Mouse (Mus musculus) central nervous system, embryonic 14 days (tissue): ENCODE data around the gene Zswim3. TPM values are rescaled to one million over a fixed set of nuclear protein-coding genes. Genes with fewer than 3 reads are reported as not detected.

Experiments
- polyA plus RNA-seq: library from polyadenylated mRNA; depleted of rRNA; stranded (reverse); fragments of >200 nt; gene quantifications from 2 replicates; pipeline ENCODE4 v1.2.3, GENCODE M21; 2012; rRNA removed

The Zswim3 gene
- polyA plus RNA-seq, result 8.6 and 9.6 TPM in 2 replicates

DNA sequence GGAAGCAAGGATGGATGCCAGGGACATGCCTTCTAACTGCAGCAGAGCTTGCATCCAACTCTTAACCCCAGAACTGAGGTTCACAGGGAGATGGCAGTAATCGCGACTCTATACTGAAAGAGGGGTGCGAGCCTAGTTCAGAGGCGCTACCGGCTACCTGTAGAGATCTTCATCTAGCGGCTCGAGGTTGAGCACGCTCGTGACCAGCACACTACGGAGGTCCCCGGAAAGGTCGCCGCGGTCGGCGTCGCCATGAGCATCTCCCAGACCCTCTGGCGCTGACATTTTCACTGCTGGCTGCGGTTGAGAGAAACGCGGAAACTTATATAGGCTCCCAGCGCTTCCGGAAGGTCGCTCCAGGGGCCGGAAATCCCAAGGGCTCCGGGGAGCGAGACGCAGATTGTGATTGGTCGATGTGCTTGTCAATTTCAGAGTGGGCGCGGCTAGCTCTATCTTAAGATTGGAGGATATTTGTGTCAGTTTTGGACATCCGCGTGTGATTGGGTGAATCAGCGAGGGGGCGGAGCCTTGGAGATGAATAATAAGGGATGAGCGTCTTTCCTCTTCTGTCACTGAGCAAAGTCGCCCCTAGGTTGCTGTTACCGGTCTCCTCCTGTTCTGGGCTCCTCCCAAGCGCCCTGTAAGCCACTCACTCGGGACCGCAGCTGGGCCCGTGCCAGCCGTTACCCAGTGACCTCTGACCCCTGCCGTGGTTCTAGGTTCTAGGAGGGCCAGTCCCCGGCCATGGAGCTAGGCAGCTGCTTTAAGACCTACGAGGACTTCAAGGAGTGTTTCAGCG lies at the start of gene Zswim3, which contains the start of gene Acot8:
TSS of gene Zswim3 (plus strand) at position 566 of the 799 bp plus-strand sequence.
TSS of gene Acot8 (minus strand) at position 350 of the 799 bp plus-strand sequence.

DNA sequence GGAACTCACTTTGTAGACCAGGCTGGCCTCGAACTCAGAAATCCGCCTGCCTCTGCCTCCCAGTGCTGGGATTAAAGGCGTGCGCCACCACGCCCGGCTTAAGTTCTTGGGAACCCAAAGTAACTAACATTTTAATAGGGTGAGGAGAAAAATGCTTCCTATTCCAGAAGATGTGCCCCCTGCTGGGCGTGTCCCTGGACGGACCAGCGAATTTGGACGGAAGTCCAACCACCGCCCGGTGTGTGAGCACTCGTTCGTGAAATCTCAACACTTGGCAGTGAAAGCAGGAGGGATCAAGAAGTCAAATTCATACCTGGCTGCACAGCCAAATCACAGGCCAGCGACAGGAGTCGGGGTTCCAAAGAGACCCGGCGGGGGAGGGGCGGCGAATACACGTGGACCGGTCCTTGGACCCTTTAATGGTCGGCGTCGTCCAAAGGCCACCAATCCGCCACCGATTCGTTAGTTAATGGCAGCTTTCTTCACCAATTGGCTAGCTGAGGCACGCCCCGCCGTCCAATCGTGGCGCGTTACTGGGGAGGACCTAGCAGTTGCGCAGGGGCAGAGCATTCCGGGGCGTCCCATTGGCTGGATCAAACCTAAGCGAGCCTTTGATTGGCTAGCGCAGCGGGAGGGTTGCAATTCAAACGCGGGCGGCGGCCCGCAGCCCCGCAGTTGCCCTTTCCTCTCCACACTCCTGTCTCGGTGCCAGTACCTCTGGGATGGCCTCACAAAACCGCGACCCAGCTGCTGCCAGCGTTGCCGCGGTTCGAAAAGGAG lies 35.5 kb upstream of the Zswim3 start, which contains the start of gene Ube2c:
TSS of gene Ube2c (plus strand) at position 641 of the 780 bp plus-strand sequence.

DNA sequence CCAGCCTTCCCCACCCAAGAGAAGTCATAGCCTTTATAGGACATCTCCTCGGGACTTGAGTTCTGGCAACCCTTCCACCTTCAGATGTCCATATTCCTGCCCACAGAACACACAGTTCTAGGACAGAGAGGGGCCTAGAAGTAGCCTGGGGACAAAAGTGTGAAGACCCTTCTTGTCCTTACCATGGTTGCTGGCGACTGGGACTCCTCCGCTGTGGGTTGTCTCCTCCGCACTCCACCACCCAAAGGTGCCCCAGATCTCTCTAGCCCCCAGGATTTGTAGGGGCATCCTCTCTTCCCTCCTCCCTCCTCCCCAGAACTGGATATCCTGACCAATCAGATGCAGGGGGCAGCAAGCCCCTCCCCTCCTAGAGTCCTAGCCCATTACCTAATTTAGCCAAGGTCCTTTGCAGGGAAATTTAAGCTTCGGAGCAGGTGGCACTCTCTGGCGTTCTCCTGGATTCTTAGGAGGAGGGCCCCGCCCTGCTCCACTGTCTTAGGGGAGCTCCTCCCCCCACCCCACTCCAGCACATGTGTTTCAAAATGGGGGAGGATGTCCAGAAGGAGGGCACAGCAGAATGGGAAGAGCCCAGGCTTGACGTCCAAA lies 25.3 kb upstream of the Zswim3 start, which contains the start of gene Tnnc2:
TSS of gene Tnnc2 (minus strand) at position 487 of the 606 bp plus-strand sequence.

DNA sequence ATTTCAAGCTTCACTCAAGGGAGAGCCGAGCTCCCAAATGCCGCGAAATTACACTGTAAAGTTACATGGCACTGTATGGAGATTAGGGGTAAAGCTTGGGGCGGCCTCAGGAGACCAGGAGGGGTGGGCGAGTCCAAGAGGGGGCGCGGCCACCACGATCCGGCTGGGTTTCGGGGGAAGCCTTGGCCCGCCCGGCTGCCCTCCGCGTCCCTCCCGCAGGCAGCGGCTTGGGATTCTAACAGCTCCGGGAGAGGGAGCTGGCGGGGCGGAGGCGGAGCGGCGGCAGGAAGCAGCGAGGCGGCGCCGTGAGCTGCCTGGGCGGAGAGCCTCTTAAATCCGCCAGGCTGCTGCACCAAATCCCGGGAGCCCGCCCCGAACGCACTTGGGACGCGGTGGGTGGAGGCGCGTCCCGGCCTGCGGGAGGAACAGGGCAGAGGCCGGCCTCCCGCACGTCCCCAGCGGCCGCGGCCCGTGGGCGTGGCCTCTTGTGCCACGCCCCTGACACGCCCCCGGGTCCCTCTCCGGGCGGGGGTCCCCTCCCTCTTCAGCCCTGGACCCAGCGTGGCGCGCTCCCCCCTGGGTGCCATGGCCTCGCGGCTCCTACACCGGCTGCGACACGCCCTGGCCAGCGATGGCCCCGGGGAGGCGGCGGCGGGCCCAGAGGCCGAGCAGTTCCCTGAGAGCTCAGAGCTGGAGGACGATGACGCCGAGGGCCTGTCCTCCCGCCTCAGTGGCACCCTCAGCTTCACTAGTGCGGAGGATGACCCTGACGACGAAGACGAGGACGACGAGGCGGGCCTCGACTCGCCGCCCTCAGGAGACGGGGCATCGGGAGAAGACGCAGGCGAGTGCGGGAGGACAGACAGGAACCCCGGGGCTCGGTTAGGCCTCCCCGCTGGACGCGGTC lies 19.2 kb upstream of the Zswim3 start, which contains the start of gene Snx21:
TSS of gene Snx21 (plus strand) at position 343 of the 907 bp plus-strand sequence.

DNA sequence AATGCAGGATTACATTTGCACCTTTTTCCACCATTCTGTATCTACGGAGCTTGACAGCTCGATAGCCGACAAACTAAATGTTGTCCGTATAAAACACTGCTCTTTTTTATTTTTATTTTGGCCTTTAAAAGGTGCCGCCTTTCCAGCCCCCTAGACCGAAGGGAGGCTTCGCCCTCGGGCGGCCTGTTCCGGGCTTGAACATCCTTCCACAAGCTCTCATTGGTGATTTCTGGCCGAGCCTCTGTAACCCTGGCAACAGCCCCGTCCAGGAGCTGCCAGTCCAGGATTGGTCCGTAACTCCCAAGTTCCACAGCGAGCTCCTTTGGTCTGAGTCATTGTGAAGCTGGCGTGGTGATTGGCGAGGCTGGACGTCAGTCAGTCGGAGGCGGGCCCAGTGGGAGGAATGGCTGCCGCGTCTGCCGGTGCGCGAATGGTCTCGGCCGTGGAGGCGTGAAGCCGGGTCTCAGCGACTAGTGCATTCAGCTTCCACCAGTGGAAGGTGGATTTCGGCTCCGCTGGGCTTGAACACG lies 17.8 kb downstream of the Zswim3 start, which contains the start of gene Zswim1:
TSS of gene Zswim1 (plus strand) at position 51 of the 530 bp plus-strand sequence.

DNA sequence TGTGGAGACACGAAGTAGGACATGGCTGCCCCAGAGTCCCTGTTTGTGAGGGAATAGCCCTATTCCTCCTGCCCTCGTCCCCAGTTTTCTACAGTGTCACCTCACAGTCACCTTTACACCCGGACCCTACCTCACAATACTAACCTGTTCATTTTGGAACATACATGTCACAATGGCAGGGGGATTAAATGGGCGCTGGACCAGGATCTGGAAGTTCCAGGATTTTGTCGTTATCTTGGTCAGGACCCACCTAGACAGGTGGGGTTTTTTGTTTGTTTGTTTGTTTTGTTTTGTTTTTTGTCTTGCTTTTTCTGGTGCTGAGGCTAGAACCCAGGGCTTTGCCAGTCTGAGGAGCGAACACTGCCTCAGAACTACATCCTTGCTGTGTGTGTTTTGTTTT lies 23.5 kb downstream of the Zswim3 start, which contains the start of gene Spata25:
TSS of gene Spata25 (minus strand) at position 101 of the 400 bp plus-strand sequence.

DNA sequence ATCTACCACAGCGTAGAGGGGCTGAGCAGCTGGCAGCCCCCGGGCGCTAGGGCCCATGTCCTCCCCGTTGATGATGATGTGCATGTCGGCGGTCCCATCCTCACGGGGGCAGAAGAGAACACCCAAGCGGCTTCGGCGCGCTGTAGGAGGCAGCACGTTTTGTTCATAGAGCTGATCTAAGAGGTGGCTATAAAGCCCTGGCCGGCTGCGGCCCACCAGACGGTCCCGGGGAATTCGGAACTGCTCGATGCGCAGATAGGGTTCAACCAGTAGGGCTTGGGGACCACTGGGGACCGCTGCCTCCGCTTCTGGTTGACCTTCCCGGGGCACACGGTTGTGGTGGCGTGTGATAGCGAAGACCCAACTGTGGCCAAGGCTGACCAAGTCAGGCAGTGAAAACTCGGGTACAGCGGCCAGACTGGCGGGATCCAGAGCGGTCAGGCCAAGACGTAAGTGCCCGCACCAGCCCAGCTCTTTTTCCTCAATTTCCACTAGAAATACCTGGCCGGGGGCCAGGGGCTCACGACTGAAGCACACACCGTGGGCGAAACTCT lies 27.9 kb downstream of the Zswim3 start, which contains the start of gene Ctsa:
TSS of gene Ctsa (plus strand) at position 126 of the 554 bp plus-strand sequence.

DNA sequence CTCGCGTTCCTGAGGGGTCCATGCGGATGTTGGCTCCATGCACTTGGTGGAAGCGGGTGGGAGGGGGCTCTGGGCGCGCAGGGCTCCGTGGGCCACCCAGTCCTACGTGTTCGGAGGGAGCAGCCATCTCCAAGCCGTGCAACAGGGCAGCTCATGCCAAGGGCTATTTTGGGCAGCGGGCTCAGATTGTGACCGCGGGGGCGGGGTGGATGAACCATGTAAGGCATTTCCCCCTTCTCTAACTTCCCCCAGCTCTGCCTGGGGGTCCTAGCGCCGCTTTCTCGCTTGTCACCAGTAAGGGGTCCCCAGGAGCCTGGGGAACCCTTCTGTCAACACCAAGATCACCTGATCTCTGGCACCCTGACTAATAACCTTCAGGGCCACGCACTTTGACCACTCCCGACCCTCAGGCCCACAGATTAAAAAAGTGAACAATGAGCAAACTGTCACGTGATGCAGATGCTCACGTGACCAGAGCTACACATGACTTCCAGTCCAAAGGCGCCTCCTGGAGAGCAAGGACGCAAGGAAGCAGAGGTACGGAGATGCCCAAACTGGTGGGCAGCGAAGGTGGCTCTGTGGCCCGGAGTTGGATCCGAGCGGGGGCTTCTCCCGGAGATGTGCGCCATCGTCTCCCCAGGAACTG lies 28.5 kb downstream of the Zswim3 start, which contains the start of gene Neurl2:
TSS of gene Neurl2 (minus strand) at position 143 of the 646 bp plus-strand sequence.

DNA sequence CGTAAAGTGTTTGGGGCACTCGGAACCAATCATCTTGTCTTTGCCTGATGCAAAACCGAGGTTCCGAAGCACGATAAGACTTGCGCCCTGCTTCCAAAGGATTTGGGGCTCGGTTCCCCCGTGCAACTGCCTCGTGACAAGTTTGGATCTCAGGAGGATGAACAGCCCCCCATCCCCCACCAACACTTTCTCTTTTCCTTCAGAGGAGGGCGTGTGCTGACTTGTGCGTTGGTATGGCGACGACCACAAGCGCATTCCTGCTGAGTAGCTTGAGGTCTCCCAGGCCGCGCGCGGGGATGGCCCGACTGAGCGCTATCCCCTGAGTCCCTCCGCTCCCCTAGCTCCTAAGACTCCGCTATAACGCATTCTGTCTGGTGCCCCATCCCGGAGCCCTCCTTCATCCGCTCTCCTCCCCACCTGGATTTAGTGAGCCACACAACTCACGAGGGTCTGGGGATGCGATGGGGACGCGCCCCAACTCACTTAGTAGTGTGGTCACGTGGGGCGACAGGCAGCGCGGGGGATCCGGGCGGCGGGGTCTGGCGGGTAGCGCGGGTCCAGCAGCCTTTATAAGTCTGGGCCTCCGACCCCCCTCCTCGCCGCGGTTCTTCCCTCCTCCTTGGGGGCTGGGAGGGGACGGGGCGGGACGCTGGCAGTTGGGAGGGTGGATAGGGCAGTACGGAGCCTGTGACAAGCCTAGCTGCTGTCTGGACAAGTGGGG lies 52.4 kb downstream of the Zswim3 start, which contains the start of gene Pltp:
TSS of gene Pltp (minus strand) at position 611 of the 721 bp plus-strand sequence.

Other genes starting within 250 kb of the Zswim3 start
- gene Wfdc2, start 242.7 kb upstream of the Zswim3 start, polyA plus RNA-seq, result 4.5 and 14.3 TPM in 2 replicates
- gene Spint3, start 231.6 kb upstream of the Zswim3 start, polyA plus RNA-seq, result not detected in 2 replicates
- not detected in 2 replicates for gene Wfdc6a, start 219.7 kb upstream of the Zswim3 start, polyA plus RNA-seq
- not detected in 2 replicates for gene Eppin, start 211.5 kb upstream of the Zswim3 start, polyA plus RNA-seq
- gene Wfdc6b, start 191.6 kb upstream of the Zswim3 start, polyA plus RNA-seq, result not detected in 2 replicates
- 0.04 TPM in 1 of 2 replicates, not detected in the other for gene Wfdc8, start 191.5 kb upstream of the Zswim3 start, polyA plus RNA-seq
- not detected in 2 replicates for gene Wfdc16, start 166.3 kb upstream of the Zswim3 start, polyA plus RNA-seq
- not detected in 2 replicates for gene Wfdc10, start 149.1 kb upstream of the Zswim3 start, polyA plus RNA-seq
- not detected in 2 replicates for gene Wfdc9, start 148.5 kb upstream of the Zswim3 start, polyA plus RNA-seq
- not detected in 2 replicates for gene Wfdc11, start 131.0 kb upstream of the Zswim3 start, polyA plus RNA-seq
- not detected in 2 replicates for gene Wfdc13, start 120.0 kb upstream of the Zswim3 start, polyA plus RNA-seq
- not detected in 2 replicates for gene Spint4, start 106.6 kb upstream of the Zswim3 start, polyA plus RNA-seq
- gene Spint5, start 89.8 kb upstream of the Zswim3 start, polyA plus RNA-seq, result not detected in 2 replicates
- gene Wfdc3, start 59.2 kb upstream of the Zswim3 start, polyA plus RNA-seq, result 1.0 and 1.1 TPM in 2 replicates
- gene Dnttip1, start 59.1 kb upstream of the Zswim3 start, polyA plus RNA-seq, result 60.1 and 64.9 TPM in 2 replicates
- 143 and 191 TPM in 2 replicates for gene Ube2c, start 35.2 kb upstream of the Zswim3 start, polyA plus RNA-seq
- gene Tnnc2, start 25.1 kb upstream of the Zswim3 start, polyA plus RNA-seq, result 0.54 and 60.3 TPM in 2 replicates
- 20.5 and 22.1 TPM in 2 replicates for gene Snx21, start 19.3 kb upstream of the Zswim3 start, polyA plus RNA-seq
- 30.2 and 33.6 TPM in 2 replicates for gene Acot8, start 216 bp upstream of the Zswim3 start, polyA plus RNA-seq
- 11.8 and 12.3 TPM in 2 replicates for gene Zswim1, start 17.6 kb downstream of the Zswim3 start, polyA plus RNA-seq
- gene Spata25, start 23.4 kb downstream of the Zswim3 start, polyA plus RNA-seq, result 0.31 and 0.49 TPM in 2 replicates
- gene Ctsa, start 27.8 kb downstream of the Zswim3 start, polyA plus RNA-seq, result 126 and 143 TPM in 2 replicates
- gene Neurl2, start 28.4 kb downstream of the Zswim3 start, polyA plus RNA-seq, result 4.2 and 5.6 TPM in 2 replicates
- 62.6 and 75.4 TPM in 2 replicates for gene Pltp, start 52.6 kb downstream of the Zswim3 start, polyA plus RNA-seq
- 49.4 and 52.0 TPM in 2 replicates for gene Pcif1, start 74.2 kb downstream of the Zswim3 start, polyA plus RNA-seq
- gene Zfp335, start 106.7 kb downstream of the Zswim3 start, polyA plus RNA-seq, result 38.2 and 41.2 TPM in 2 replicates
- 17.1 and 19.8 TPM in 2 replicates for gene Mmp9, start 135.7 kb downstream of the Zswim3 start, polyA plus RNA-seq
- 68.2 and 75.9 TPM in 2 replicates for gene Slc12a5, start 155.7 kb downstream of the Zswim3 start, polyA plus RNA-seq
- 113 and 127 TPM in 2 replicates for gene Ncoa5, start 229.8 kb downstream of the Zswim3 start, polyA plus RNA-seq